Mouse (Mus musculus) mouse trophoblast stem cell (cell line): Measurements from ENCODE around the gene Prkacb.
"Not testable (repeated sequence)": the region's sequence is repeated elsewhere in the genome, so short reads cannot be mapped to it uniquely, and the experiment has no call there.

Source experiments
- in situ Hi-C, 2 experiments: fragments of 300-500 bp; cut with MseI, MboI; formaldehyde crosslinking; loops; 2 replicates in 1 of 2; 3 replicates in 1 of 2; pipeline ENCODE4 v1.15.1; 2025

Prkacb gene

GRCm38 (mm10) chr3:146778451-146778850 is 34.3 kb downstream of the Prkacb start:
- in situ Hi-C loops: no loop called here

- in situ Hi-C loops: no loop called here
Measured at GRCm38 (mm10) chr3:146776711-146777110, 36.1 kb downstream of the Prkacb start.

- in situ Hi-C loops: no loop called here
Measured at GRCm38 (mm10) chr3:146770853-146771252, 41.9 kb downstream of the Prkacb start.

- in situ Hi-C loops: no loop called here
Measured at GRCm38 (mm10) chr3:146769940-146770659, 42.7 kb downstream of the Prkacb start.

- in situ Hi-C loops: no loop called here
Measured at GRCm38 (mm10) chr3:146769569-146769939, 43.2 kb downstream of the Prkacb start.

- in situ Hi-C loops: no loop called here
Measured at GRCm38 (mm10) chr3:146768921-146769320, 43.9 kb downstream of the Prkacb start.

GRCm38 (mm10) chr3:146768360-146768759 is 44.4 kb downstream of the Prkacb start:
- in situ Hi-C loops: no loop called here

- in situ Hi-C loops: no loop called here
Measured at GRCm38 (mm10) chr3:146766701-146767181, 46.0 kb downstream of the Prkacb start.

GRCm38 (mm10) chr3:146766071-146766605 is 46.7 kb downstream of the Prkacb start:
- in situ Hi-C loops: no loop called here

- in situ Hi-C loops: no loop called here
Measured at GRCm38 (mm10) chr3:146764871-146765529, 47.8 kb downstream of the Prkacb start.

GRCm38 (mm10) chr3:146763054-146763453 is 49.7 kb downstream of the Prkacb start:
- in situ Hi-C loops: not testable (repeated sequence)

- in situ Hi-C loops: no loop called here
Measured at GRCm38 (mm10) chr3:146761276-146761675, 51.5 kb downstream of the Prkacb start.

GRCm38 (mm10) chr3:146757970-146758960 is 54.5 kb downstream of the Prkacb start:
- in situ Hi-C loops: no loop called here

- in situ Hi-C loops: no loop called here
Measured at GRCm38 (mm10) chr3:146754270-146754669, 58.5 kb downstream of the Prkacb start.

GRCm38 (mm10) chr3:146741564-146742202 is 71.1 kb downstream of the Prkacb start:
- in situ Hi-C loops: no loop called here

- in situ Hi-C loops: no loop called here
Measured at GRCm38 (mm10) chr3:146741158-146741557, 71.6 kb downstream of the Prkacb start.

GRCm38 (mm10) chr3:146736186-146736585 is 76.6 kb downstream of the Prkacb start:
- in situ Hi-C loops: not testable (repeated sequence)

GRCm38 (mm10) chr3:146735657-146736056 is 77.1 kb downstream of the Prkacb start:
- in situ Hi-C loops: no loop called here

GRCm38 (mm10) chr3:146734907-146735629 is 77.7 kb downstream of the Prkacb start:
- in situ Hi-C loops: no loop called here

- in situ Hi-C loops: no loop called here
Measured at GRCm38 (mm10) chr3:146731499-146731898, 81.3 kb downstream of the Prkacb start.
